Mouse (Mus musculus) gastrocnemius, adult 18-20 months (tissue): ENCODE results near the gene Pik3c2g. TPM values are rescaled to one million over a fixed set of nuclear protein-coding genes. Genes with fewer than 3 reads are reported as not detected.

Experiments used
- DNase-seq: peaks from one replicate; pipeline ENCODE4 v3.0.0; 2021; ENCODE audit warnings: low spot score
- long read RNA-seq, 2 experiments: library from polyadenylated mRNA; stranded (forward); transcript quantifications; one replicate each; pipeline ENCODE4 v2.0.0; 2021
- total RNA-seq, 2 experiments: library from RNA; stranded (reverse); gene quantifications; 2 replicates each; pipeline ENCODE4 v1.2.3; 2021

Gene Pik3c2g
- total RNA-seq, result not detected
- long read RNA-seq, experiment 1, result 0 reads
- long read RNA-seq, experiment 2, result 0 reads

GRCm38 (mm10) chr6:139586892-139587291, at the start of gene Pik3c2g:
Gene Pik3c2g, plus strand, starts transcription at chr6:139587221.
- no peak for DNase-seq

DNA sequence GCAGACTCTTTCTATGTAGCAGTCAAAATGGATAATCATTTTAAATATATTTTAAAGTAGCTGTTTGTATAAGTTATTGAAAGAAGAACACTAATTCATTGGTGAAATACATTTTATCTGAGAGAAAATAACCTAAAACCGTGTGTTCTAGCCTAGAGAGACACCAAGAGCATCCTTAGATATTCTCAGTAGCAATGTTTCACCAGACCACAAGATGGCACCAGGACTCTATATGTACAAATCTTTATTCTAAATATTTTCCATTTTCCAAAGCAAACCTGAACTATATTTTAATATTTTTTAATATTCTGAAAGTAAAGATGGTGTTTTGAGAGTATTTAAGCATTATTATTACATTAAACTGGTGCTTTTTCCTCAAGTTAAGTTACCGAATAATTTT, 48.6 kb upstream of the Pik3c2g start:
- DNase-seq, result no peak

DNA sequence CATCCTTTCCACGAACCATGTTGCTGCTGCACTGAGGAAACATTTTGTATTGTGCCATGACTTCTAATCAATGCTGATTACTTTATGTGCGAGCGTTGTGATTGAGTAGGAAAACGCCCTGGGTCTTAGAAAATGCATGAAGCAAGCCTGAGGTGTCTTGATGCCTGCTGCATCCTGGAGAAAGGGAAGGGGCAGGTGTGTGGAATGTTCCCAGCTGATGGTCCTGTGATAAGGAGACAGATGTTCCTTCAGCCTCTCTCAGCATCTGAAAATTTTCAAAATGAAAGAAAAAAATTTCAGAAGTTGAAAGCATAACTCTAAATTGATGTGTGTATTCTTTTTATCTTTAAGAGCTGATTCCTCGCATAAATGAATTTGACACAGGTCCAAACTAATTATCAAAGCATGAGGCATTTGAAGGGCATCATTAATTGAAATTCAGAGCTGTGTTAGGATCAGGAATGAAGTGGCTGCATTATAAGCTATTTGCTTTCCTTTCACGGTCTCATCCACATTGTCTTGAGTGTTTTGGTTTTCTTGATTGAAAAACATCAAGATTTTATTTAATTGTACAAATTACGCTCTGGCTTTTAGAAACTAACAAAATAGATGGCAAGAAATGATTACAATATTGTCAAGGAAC, 31.4 kb upstream of the Pik3c2g start:
- no peak for DNase-seq

GRCm38 (mm10) chr6:139569211-139569610, 17.8 kb upstream of the Pik3c2g start:
- DNase-seq, result no peak

GRCm38 (mm10) chr6:139575854-139576253, 11.2 kb upstream of the Pik3c2g start:
- no peak for DNase-seq

DNA sequence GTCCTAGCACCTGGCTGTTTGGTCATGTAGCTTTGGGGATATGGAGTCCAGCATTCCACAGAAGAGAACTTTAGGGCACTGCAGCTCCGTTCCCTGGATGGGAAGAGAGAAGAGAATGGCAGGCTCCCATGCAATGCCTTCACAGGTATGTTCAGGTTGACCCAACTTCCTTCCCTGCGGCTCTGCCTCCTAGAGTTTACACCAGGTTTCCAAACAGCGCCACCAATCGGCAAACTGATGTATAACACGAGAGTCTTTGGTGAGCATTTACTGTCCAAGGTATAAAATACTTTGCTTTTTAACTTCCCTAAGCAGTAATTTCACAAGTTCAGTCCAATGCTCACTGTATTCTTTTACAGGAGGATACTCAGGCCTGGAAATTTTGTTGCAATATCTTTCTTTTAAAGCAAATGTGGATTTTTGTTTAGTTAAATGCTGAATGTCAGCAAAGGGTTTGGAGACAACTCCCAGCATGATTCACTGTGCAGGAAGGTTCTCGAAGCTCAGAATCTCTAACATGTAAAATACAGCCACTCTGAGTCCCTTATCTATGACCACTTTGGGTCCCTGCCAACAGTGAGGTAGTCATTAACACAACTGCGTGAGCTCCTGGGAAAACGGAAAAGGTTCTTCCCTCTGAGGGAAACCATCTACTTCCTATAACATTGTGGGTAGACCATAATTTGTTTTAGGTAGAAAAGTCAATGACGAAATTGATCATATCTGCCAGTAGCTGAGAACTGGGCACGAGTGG, 10.6 kb upstream of the Pik3c2g start:
- no peak for DNase-seq

- no peak for DNase-seq
These were observed 9.8 kb upstream of the Pik3c2g start for GRCm38 (mm10) chr6:139577026-139577861.

GRCm38 (mm10) chr6:139587478-139587877, 457 bp downstream of the Pik3c2g start:
- no peak for DNase-seq

- DNase-seq, result no peak
These were observed 1.4 kb downstream of the Pik3c2g start for GRCm38 (mm10) chr6:139588409-139588808.

DNA sequence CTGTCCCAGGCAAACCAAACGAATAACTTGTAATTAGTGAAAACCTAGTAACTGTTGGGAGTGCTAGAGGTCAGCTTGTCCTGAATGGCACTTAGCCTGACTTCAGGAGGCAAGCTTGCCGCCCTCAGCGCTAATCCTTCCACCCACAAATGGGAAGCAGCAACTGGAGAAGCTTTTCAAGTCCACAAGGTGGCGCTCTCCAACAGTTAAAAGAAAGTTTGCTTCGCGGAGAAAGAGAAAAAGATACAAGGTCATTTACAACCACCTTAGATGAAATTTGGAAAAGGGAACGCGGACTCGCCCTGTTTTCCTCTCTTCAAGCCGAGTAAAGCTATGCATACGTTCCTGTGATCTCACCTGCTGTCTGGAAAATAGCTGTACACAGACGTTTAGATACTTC, 2.3 kb downstream of the Pik3c2g start:
- DNase-seq, result peak; percentile 40

DNA sequence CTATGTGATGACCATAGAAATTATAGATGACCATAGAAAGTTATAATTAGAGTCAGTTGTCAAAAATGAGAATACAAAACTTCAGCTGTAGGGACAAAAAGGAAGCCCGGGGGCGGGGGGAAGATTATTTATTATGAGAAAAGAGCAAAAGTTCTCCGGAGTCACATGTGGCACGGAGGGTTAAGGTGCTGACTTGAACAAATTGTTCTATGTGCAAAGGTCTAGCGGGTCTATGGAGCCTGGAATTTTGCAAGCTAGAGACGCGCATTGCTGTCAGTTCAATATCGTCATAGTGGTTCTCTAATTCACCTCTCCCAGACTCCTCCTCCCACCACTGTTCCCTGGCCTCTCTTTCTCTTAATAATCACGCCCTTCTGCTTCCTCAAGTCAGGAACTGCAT, 2.8 kb downstream of the Pik3c2g start:
- DNase-seq, result no peak

DNA sequence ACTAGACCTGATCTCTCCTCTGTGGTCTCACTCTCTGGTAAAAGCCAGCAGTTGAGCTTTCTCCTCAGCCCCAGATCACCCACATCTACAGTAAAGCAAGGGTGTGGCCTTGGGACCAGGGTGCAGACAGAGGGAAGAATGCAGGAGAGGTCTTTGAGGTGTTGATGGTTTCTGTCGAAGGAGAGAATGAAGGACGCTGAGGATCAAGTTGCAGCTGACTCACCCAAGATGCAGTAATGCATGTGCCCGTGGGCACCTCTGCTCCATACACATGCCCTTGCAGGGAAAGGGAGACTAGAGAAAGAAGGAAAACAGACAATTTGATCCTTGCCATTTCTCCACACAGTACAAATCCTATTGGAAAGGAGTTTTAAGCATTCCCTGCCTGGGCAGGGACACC, 5.1 kb downstream of the Pik3c2g start:
- DNase-seq, result no peak

DNA sequence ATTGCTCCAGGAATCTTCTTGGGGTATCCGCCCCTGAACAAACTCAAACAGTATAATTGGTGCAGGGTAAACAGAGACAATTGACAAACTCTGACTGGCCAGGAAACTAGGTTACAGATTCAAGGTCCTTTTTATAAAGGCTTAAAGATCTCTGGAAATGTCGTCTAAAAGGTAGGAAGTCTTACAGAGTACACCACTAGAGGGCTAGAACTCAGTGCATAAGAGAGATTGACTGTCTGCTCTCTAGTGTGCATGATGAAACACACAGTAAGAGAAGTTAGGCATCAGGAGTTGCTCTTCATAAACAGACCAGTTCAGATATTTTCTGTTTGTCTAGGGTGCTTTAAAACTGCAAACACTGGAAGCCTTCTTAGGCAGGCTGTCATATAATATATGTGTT, 9.4 kb downstream of the Pik3c2g start:
- no peak for DNase-seq

DNA sequence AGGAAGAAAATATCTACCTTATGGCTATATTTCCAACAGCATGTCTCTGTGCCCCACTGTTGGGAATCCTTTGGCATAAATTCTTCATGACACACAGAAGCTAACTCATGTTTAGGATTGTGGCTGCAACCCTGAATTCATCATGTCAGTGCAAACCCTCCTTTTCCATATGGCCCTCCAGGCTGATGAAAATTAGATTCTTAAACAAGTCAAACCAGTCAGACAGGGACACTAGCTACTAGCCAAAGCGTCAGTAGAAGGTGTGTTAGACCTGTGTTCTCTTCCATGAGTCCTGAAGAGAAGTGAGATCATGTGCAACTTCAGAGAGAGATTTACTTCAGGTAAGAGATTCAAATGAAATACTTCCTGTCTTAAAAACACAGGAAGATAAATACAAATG, 12.2 kb downstream of the Pik3c2g start:
- DNase-seq, result no peak

GRCm38 (mm10) chr6:139618774-139619173, 31.8 kb downstream of the Pik3c2g start:
- DNase-seq, result no peak

- no peak for DNase-seq
These were observed 37.7 kb downstream of the Pik3c2g start for GRCm38 (mm10) chr6:139624756-139625155.

- DNase-seq, result no peak
These were observed 47.5 kb downstream of the Pik3c2g start for GRCm38 (mm10) chr6:139634561-139634960.

DNA sequence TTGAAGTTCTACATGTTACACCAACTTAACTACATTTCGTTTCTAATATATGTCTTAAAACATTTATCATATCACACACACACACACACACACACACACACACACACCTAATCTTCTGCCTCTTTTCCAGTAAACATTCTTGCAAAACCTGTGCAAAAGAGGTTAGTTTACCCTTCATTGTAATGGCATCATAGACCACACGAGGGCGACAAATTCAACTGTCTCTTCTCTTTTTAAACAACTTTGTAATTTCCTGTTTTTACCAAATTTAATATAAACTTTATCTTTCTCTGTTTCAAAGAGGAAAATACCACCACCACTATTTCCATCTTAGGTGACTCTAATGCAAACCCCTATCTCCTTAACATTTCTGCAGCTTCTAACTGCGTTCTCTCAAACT, 68.4 kb downstream of the Pik3c2g start:
- no peak for DNase-seq

- peak; percentile 2 for DNase-seq
These were observed 75.4 kb downstream of the Pik3c2g start for GRCm38 (mm10) chr6:139662462-139662861.

GRCm38 (mm10) chr6:139718416-139718984, 131.5 kb downstream of the Pik3c2g start:
- DNase-seq, result no peak

DNA sequence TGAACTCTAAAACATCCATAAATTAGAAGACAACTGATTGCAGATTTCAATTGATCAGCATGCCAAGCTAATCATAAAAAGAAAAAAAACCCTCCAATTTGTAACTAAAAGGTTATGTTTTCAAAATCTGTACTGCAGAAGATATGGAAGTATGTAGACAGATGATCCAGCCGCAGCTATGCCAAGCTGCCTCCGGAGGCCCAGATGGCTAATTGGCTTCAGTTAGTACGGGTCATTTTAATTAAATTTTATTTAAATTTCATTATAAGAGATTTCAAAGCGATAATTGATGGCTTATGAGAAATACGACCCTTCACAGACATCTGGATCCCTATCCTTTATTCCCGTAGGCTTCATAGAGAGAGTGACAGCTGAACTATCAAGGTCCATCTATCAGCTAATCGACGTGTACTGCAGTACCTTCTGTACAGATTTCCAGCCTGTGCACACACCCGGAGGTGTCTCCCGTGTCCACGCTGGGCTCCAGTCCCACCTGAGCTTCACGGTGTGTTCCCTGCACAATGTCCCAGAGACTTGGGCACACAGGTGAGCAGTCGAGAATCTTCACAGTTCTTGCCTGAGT, 132.7 kb downstream of the Pik3c2g start:
- DNase-seq, result no peak
